Mouse (Mus musculus) liver, adult 2 months (tissue): ENCODE measurements at regions not wholly inside any gene's neighbourhood (a gene's known extent, or its start where the extent isn't known, plus 50 kb on each side); places are given as distances from the start of the nearest gene placed in this dataset.

Source experiments
- DNase-seq: peaks from one replicate; pipeline ENCODE4 v3.0.0-alpha.2; 2011; ENCODE audit warnings: low read depth, low spot score; ENCODE audit errors: extremely low read depth
- H3K27ac ChIP-seq: fragments of 200-500 bp; replicated peaks from 2 replicates; pipeline ENCODE4 v1.5.1; 2012; ENCODE audit warnings: low read depth, mild to moderate bottlenecking, control low read depth, inconsistent platforms, low read length; ENCODE audit not compliant: insufficient read depth
- H3K27me3 ChIP-seq: fragments of 200-500 bp; 2 replicates; pipeline ENCODE4 v1.6.1; 2012; ENCODE audit warnings: mild to moderate bottlenecking, moderate library complexity, low read length, inconsistent platforms; ENCODE audit not compliant: control insufficient read depth, insufficient read depth
- H3K36me3 ChIP-seq: fragments of 200-500 bp; 2 replicates; pipeline ENCODE4 v1.6.1; 2012; ENCODE audit warnings: low read length, inconsistent platforms; ENCODE audit not compliant: control insufficient read depth, insufficient read depth
- H3K4me1 ChIP-seq: fragments of 200-500 bp; 2 replicates; pipeline ENCODE4 v1.6.1; 2011; ENCODE audit warnings: low read length; ENCODE audit not compliant: control insufficient read depth, insufficient read depth
- H3K4me3 ChIP-seq: fragments of 200-500 bp; 2 replicates; pipeline ENCODE4 v1.5.1; 2011; ENCODE audit warnings: low read depth, mild to moderate bottlenecking, control low read depth, low read length, moderate library complexity; ENCODE audit not compliant: insufficient read depth
- H3K79me2 ChIP-seq: fragments of 200-500 bp; 2 replicates; pipeline ENCODE4 v1.6.1; 2012; ENCODE audit warnings: inconsistent platforms, mild to moderate bottlenecking, low read length, moderate library complexity; ENCODE audit not compliant: control insufficient read depth, insufficient read depth
- H3K9ac ChIP-seq: fragments of 200-500 bp; 2 replicates; pipeline ENCODE4 v1.6.1; 2012; ENCODE audit warnings: low read depth, mild to moderate bottlenecking, control low read depth, inconsistent platforms, low read length
- CTCF ChIP-seq: fragments of 200-500 bp; IDR thresholded peaks from 2 replicates; pipeline ENCODE4 v1.5.1; 2011; ENCODE audit warnings: low read depth, low read length, control low read depth
- POLR2A ChIP-seq: fragments of 200-500 bp; IDR thresholded peaks from 2 replicates; pipeline ENCODE4 v1.6.1; 2011; ENCODE audit warnings: low read length, control low read depth; ENCODE audit not compliant: insufficient read depth; ENCODE audit errors: extremely low read depth
- WGBS: fragments of 180-500 bp; shearing (Covaris S2); methylation state at CpG from one replicate; pipeline ENCODE4 v1.1.7; 2018; 5-methylcytosine and 5-hydroxymethylcytosine counted together

DNA sequence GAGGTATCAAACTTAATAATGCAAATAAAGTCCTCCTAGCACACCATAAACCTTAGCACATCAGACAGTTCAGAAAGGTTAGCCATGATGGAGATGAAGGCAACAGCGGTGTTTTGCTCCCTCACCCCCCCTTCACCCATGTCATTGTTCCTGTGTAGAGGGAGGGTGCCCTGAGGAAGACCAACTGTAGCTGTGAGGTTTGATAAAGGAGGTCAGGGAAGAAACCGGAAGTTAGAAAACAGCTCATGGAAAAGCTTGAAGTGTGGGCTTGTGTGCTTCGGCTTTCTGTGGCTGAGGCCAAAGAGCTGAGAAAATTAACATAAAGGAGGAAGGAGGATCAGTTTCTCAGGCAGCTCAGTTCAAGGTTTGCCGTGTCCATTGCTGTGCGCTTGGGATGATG, 111.3 kb upstream of the Adra1b start:
- no peak overlapping the region for H3K27ac ChIP-seq

DNA sequence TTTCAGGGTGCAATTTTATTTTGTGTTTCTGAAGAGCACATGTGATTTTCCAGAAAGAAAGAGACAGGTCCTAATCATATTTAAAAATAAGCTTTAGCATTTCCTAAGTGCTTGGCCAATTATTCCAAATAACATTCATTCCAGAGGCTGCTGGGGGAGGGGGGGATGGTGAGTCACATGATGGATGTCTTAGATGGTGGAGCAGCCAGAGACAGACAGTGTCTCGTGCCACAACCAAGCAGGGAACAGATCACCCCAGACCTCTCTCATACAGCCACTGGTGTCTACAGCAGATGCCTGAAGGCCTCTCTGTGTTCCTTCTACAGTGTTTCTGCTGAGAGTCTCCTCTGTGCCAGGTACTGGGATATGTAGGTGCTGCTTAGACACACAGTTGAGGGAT, 112.8 kb upstream of the Adra1b start:
- TF ChIP-seq CTCF (no peak), POLR2A (no peak)
- DNase-seq, result no peak
- Histone ChIP-seq H3K79me2 (no peaks in the 10 kb centered on the region), H3K36me3 (no peaks in the 10 kb centered on the region), H3K9ac (no peak overlapping the region), H3K27me3 (no peaks in the 10 kb centered on the region), H3K27ac (no peak overlapping the region), H3K4me3 (no peak overlapping the region), H3K4me1 (peaks cover 2% of the 10 kb centered on the region; the same call in 1 of the 2 replicates)
- 80% methylated on average over 1 of the region's 1 CpGs for WGBS

More for the DNA sequence above, 111.3 kb upstream of the Adra1b start:
- Histone ChIP-seq H3K79me2 (no peaks in the 10 kb centered on the region), H3K27me3 (no peaks in the 10 kb centered on the region), H3K4me1 (peaks cover 3% of the 10 kb centered on the region; the same call in 1 of the 2 replicates), H3K36me3 (no peaks in the 10 kb centered on the region), H3K4me3 (no peak overlapping the region), H3K9ac (no peak overlapping the region)
- TF ChIP-seq POLR2A, result no peak
- TF ChIP-seq CTCF, result no peak
- DNase-seq, result no peak
- WGBS, result 77% methylated on average over 5 of the region's 5 CpGs

DNA sequence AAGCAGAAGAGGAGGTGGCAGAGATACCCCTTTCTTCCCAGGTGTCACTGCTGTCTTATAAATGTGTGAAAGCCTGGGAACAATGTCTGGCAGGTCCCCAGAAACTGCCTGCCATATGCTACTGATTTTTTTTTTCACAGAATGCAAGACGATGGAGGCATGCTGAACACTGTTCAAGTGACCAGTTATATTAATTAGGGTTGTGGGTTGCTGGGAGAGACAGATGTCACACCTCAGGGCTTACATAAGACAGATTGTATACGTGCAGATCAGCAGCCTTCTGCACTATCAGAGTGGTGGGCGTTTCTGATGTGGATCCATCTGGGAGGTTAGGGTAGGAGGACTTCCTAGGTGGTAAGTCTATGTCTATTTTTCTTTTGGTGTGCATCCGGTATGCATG, 120.6 kb upstream of the Adra1b start:
- no peaks in the 10 kb centered on the region for H3K27me3 ChIP-seq
- no peaks in the 10 kb centered on the region for H3K79me2 ChIP-seq
- 79% methylated on average over 4 of the region's 4 CpGs for WGBS
- no peak for TF ChIP-seq CTCF
- TF ChIP-seq POLR2A, result no peak
- DNase-seq, result no peak
- H3K36me3 ChIP-seq, result no peaks in the 10 kb centered on the region
- H3K4me1 ChIP-seq, result peaks cover 2% of the 10 kb centered on the region; the same call in 1 of the 2 replicates
- H3K9ac ChIP-seq, result no peak overlapping the region
- H3K4me3 ChIP-seq, result no peak overlapping the region
- H3K27ac ChIP-seq, result no peak overlapping the region

DNA sequence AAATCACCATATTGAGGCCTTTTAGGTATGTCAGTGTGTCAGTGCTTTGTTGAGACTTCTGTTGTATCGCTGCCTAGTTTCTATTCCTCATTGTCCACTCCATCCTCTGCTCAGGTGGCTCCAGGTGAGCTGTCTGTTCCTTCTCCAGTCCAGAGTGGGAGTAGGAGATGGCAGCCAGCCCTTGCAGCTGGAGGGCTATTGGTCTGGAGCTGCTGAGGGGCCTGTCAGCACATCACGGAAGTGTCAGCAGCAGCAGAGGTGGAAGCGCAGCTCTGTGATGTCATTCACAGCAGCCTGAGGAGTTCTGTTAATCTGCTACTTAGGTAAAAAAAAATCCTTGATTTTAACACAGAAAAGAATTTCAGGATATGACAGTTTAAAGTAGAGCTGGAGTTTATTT, 126.0 kb upstream of the Adra1b start:
- Histone ChIP-seq H3K36me3 (no peaks in the 10 kb centered on the region), H3K4me3 (no peak overlapping the region), H3K27ac (no peak overlapping the region), H3K27me3 (no peaks in the 10 kb centered on the region), H3K79me2 (no peaks in the 10 kb centered on the region), H3K4me1 (no peaks in the 10 kb centered on the region), H3K9ac (no peak overlapping the region)
- no peak for DNase-seq
- TF ChIP-seq CTCF, result no peak
- no peak for TF ChIP-seq POLR2A
- 86% methylated on average over 3 of the region's 3 CpGs for WGBS

DNA sequence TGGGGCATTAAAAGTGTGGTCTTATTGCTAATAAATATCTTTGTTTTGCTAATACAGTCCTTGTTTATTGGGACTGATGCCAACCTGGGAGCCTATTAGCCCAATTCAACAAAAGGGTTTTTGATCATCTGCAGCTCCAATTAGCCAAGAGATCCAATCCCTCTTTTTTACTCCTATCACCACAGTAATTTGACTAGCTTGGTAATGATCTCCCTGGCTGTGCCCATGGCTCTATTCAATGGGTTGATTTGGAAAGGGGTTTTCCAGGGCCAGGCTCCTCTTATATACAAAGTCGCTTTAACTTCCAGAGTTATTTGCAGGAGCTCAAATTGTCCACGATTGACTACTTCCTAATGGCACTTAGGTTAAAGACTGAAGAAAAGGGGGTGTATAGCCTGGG, 145.1 kb upstream of the Adra1b start:
- no peak overlapping the region for H3K9ac ChIP-seq
- no peak for TF ChIP-seq CTCF
- TF ChIP-seq POLR2A, result no peak
- DNase-seq, result no peak
- H3K27me3 ChIP-seq, result no peaks in the 10 kb centered on the region
- H3K36me3 ChIP-seq, result no peaks in the 10 kb centered on the region
- H3K27ac ChIP-seq, result no peak overlapping the region
- no peaks in the 10 kb centered on the region for H3K4me1 ChIP-seq
- 81% methylated on average over 2 of the region's 2 CpGs for WGBS
- no peaks in the 10 kb centered on the region for H3K79me2 ChIP-seq
- no peak overlapping the region for H3K4me3 ChIP-seq

DNA sequence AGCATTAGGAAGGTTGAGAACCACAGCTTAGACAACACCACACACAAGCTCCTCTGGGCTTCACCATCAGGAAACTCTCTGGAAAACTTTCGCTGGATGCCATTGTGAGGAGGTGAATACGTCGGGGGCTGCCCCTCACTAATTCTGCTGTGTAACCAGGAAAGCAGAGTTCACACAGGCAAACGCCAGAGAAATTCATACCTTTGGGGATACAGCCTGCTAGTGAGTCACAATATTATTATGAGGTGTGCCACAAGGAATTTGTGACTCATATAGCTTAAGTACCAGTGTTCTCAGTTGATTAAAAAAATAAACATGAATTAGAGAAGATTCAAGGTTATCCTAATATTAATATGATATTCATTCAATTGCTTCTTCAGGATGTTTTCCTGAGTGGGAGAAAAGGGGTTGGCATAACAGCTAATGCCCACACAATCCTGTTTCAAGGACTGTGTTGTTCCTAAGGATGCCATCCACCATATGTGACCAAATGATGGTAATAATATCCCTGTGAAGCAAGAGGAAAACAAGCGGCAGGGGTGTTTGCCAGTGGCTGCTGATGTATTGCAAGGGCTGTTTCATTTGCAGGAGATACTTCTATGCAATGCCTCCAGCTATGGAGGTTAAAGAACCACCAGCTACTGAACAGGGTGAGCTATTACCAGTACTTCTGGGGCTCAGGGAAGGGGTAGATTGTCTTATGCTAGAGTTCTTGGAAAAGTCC, 148.4 kb upstream of the Adra1b start:
- Histone ChIP-seq H3K9ac (no peak overlapping the region), H3K79me2 (no peaks in the 10 kb centered on the region), H3K4me3 (no peak overlapping the region), H3K4me1 (no peaks in the 10 kb centered on the region), H3K36me3 (no peaks in the 10 kb centered on the region), H3K27me3 (no peaks in the 10 kb centered on the region), H3K27ac (no peak overlapping the region)
- TF ChIP-seq POLR2A (no peak), CTCF (no peak)
- 85% methylated on average over 5 of the region's 5 CpGs for WGBS
- no peak for DNase-seq
